Mouse (Mus musculus): ENCODE data around the gene Gm26566. TPM values are rescaled to one million over a fixed set of nuclear protein-coding genes. Genes with fewer than 3 reads are reported as not detected.
"Not testable (repeated sequence)": the region's sequence is repeated elsewhere in the genome, so short reads cannot be mapped to it uniquely, and the experiment has no call there.

Gm26566 gene
- polyA plus RNA-seq, 1 experiment: 0.18 TPM

DNA sequence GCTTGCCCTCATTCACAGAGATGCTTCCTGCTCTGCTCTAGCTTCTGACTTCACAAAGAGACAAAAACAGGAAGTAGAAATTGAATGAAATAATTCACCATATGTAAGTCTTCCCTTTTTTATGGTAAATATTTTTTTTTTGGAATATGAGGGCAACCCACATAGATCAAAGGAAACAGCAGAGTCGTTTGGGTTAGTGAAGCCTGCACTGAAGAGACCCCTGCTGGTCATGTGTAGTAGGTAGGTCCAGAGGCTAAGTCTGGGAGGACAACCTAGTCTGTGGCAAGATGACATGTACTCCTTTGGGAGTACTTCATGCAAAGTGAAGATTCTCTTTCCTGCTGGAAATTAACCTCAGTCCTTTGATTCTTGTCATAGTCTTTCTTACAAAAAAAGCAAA is 5.7 kb downstream of the Gm26566 start:
- Histone ChIP-seq H3K4me1 (ENCODE audit: control insufficient read depth, insufficient read depth, insufficient read length) (peaks cover 2% of the 10 kb centered on the region; the same call in 1 of the 2 replicates), H3K36me3 (ENCODE audit: control insufficient read depth, insufficient read depth, low read length) (no peaks in the 10 kb centered on the region), H3K27me3 (ENCODE audit: control insufficient read depth, insufficient read depth, low read length) (no peaks in the 10 kb centered on the region), H3K27ac (ENCODE audit: insufficient read depth, low read length) (no peak overlapping the region), H3K4me3 (ENCODE audit: extremely low read depth, insufficient read depth, insufficient read length) (no peak overlapping the region)
- TF ChIP-seq POLR2A (IDR thresholded peaks at IDR 0.05; ENCODE audit: low read depth, low read length) (no peak), CTCF (IDR thresholded peaks at IDR 0.05; ENCODE audit: extremely low read depth, insufficient read depth, insufficient read length, insufficient replicate concordance) (peak; percentile 56; the same call in 1 of the 2 replicates)
- WGBS: 0% methylated on average over 1 of the region's 1 CpGs
- DNase-seq (ENCODE audit: low read depth in 1 of 2, low spot score in 2 of 2): peak; percentile 32 to 43

DNA sequence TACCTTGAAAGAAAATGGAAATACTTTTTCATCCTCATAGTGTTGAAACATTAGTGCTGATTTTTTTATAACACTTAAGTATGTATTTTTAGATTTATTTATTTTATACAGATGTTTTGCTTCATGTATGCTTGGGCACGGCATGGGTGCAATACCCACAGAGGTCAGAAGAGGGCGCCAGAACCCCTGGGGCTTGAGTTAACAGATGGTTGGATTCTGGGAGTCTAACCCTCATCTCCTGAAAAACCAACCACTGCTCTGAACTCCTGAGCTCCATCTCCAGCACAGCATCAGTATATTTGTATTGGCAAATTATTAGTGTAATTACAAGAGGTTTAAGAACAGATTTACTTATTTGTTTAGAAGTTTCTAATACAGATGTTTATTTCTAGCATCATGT is 16.9 kb downstream of the Gm26566 start:
- peak; percentile 40 to 62 for DNase-seq (ENCODE audit: low read depth in 1 of 2, low spot score in 2 of 2)
- no peak overlapping the region for H3K4me3 ChIP-seq (ENCODE audit: extremely low read depth, insufficient read depth, insufficient read length)

DNA sequence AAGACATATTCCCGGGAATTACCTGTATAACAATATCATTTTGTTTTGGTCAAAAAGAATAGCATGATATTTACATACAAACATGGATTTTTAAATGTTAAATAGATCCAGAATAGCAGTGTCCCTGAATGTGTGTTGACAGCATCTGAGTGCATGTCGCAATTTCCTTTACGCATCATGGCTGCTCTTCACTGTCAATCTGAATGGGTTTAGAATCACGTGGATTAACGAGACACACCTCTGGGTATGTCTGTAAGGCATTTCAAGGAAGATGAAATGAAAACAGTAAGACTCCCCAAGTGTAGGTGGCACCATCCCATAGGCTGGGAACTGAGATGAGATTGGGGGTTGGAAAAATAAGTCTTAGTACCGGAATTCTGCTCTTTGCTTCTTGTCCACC is 17.4 kb downstream of the Gm26566 start:
- H3K36me3 ChIP-seq (ENCODE audit: control insufficient read depth, insufficient read depth, low read length): no peaks in the 10 kb centered on the region
- TF ChIP-seq POLR2A (IDR thresholded peaks at IDR 0.05; ENCODE audit: low read depth, low read length) (no peak), CTCF (IDR thresholded peaks at IDR 0.05; ENCODE audit: extremely low read depth, insufficient read depth, insufficient read length, insufficient replicate concordance) (no peak)
- no peak overlapping the region for H3K4me3 ChIP-seq (ENCODE audit: extremely low read depth, insufficient read depth, insufficient read length)
- no peak overlapping the region for H3K27ac ChIP-seq (ENCODE audit: insufficient read depth, low read length)
- DNase-seq (ENCODE audit: low read depth in 1 of 2, low spot score in 2 of 2): no peak
- WGBS: 73% methylated on average over 6 of the region's 6 CpGs
- H3K27me3 ChIP-seq (ENCODE audit: control insufficient read depth, insufficient read depth, low read length): no peaks in the 10 kb centered on the region
- H3K4me1 ChIP-seq (ENCODE audit: control insufficient read depth, insufficient read depth, insufficient read length): no peaks in the 10 kb centered on the region; the same call in 1 of the 2 replicates

More for the DNA sequence above, 16.9 kb downstream of the Gm26566 start:
- 1% methylated on average over 2 of the region's 2 CpGs for WGBS
- no peaks in the 10 kb centered on the region; the same call in 1 of the 2 replicates for H3K4me1 ChIP-seq (ENCODE audit: control insufficient read depth, insufficient read depth, insufficient read length)
- H3K36me3 ChIP-seq (ENCODE audit: control insufficient read depth, insufficient read depth, low read length): no peaks in the 10 kb centered on the region
- TF ChIP-seq POLR2A (IDR thresholded peaks at IDR 0.05; ENCODE audit: low read depth, low read length) (no peak), CTCF (IDR thresholded peaks at IDR 0.05; ENCODE audit: extremely low read depth, insufficient read depth, insufficient read length, insufficient replicate concordance) (peak; percentile 81; the same call in 1 of the 2 replicates)
- no peak overlapping the region for H3K27ac ChIP-seq (ENCODE audit: insufficient read depth, low read length)
- no peaks in the 10 kb centered on the region for H3K27me3 ChIP-seq (ENCODE audit: control insufficient read depth, insufficient read depth, low read length)

DNA sequence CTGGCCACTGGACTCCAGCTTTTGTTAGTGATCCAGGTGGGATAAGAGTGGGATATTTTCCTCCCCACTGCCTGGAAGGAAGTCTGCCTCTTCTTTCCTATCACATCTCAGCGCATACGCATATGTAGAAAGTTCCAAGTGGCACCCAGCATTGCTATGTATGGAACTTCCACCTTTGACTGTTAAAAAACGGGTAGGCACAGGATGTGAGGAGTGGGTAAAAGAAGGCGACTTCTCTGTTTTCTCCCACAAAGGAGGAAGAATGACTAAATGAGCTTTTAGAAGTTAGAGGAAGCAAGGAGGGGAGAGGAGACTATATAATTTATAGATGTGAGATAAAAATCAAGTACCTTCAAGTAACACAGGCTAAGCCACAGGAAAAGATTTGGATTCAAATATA is 19.8 kb downstream of the Gm26566 start:
- 30% methylated on average over 4 of the region's 4 CpGs for WGBS

DNA sequence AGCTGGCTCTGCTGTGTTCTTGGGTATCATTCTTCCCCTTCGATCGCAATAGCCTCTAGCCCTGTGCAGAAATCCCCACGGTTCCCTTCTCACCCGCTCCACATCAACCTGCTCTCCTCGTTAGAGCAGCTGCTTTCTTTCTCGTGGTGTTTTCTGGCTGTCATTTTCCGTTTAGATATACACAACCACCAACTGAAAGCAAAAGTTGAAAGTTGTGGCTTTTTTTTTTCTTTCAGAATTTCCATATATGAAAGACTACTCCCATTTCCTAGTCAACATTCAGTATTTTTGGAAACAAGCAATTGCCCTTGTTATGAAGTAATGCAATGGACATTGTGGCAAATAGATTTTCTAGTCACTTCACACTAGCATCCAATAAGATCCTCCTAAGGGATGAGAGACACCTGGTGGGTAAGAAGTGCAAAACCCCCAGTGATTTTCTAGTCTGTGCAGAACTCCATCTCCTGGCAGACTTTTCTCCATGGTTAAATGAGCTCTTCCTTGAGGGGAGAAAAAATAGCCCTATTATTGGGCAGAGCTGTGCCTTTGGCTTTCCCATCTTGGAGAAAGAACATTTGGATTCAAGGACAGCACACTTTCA is 21.3 kb downstream of the Gm26566 start:
- no peak overlapping the region for H3K27ac ChIP-seq (ENCODE audit: insufficient read depth, low read length)
- no peaks in the 10 kb centered on the region for H3K36me3 ChIP-seq (ENCODE audit: control insufficient read depth, insufficient read depth, low read length)

More for the DNA sequence above, 19.8 kb downstream of the Gm26566 start:
- no peak for DNase-seq (ENCODE audit: low read depth in 1 of 2, low spot score in 2 of 2)
- Histone ChIP-seq H3K36me3 (ENCODE audit: control insufficient read depth, insufficient read depth, low read length) (no peaks in the 10 kb centered on the region), H3K4me3 (ENCODE audit: extremely low read depth, insufficient read depth, insufficient read length) (no peak overlapping the region), H3K27me3 (ENCODE audit: control insufficient read depth, insufficient read depth, low read length) (no peaks in the 10 kb centered on the region), H3K27ac (ENCODE audit: insufficient read depth, low read length) (no peak overlapping the region), H3K4me1 (ENCODE audit: control insufficient read depth, insufficient read depth, insufficient read length) (no peaks in the 10 kb centered on the region; the same call in 1 of the 2 replicates)
- TF ChIP-seq POLR2A (IDR thresholded peaks at IDR 0.05; ENCODE audit: low read depth, low read length) (no peak), CTCF (IDR thresholded peaks at IDR 0.05; ENCODE audit: extremely low read depth, insufficient read depth, insufficient read length, insufficient replicate concordance) (no peak)

DNA sequence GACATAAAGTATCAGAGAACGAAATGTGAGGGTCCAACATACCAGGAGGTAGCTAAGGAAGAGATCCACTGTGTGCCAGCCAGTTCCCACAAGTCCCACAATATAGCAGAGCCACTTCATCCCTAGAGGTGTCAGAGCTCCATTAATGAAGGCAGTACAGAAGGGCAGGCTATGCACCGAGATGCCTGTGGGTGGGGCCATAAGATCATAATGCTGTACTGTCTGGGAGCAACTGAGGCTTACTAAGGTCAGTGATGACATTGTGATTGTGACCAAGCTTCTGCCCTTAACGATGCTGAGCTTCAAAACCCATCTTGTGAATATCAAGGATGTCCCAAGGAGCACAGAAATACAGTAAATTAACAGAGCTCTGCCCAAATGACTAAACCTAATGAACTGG is 22.6 kb downstream of the Gm26566 start:
- DNase-seq (ENCODE audit: low read depth in 1 of 2, low spot score in 2 of 2): no peak

More for the DNA sequence above, 21.3 kb downstream of the Gm26566 start:
- H3K4me1 ChIP-seq (ENCODE audit: control insufficient read depth, insufficient read depth, insufficient read length): no peaks in the 10 kb centered on the region; the same call in 1 of the 2 replicates
- no peaks in the 10 kb centered on the region for H3K27me3 ChIP-seq (ENCODE audit: control insufficient read depth, insufficient read depth, low read length)
- TF ChIP-seq CTCF (IDR thresholded peaks at IDR 0.05; ENCODE audit: extremely low read depth, insufficient read depth, insufficient read length, insufficient replicate concordance): no peak
- TF ChIP-seq POLR2A (IDR thresholded peaks at IDR 0.05; ENCODE audit: low read depth, low read length): no peak
- no peak for DNase-seq (ENCODE audit: low read depth in 1 of 2, low spot score in 2 of 2)
- no peak overlapping the region for H3K4me3 ChIP-seq (ENCODE audit: extremely low read depth, insufficient read depth, insufficient read length)
- WGBS: 18% methylated on average over 7 of the region's 7 CpGs

DNA sequence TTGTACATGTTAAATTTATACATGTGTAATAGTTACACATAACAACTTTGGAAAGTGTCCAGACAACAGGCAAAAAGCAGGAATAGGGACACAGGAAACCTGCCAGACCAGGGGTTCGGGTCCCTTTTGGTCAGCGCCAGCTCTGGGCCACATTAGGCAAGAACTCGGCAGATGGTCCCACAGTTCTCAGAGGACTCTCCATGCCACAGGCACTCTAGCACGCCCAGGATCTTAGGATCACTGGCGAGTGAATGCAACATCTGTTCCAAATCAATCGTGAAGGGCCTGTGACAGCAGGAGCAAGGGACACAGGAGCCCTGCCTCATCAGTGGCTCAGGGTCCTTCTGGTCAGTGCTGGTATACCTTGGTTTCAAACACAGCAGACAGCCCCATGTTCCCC is 28.3 kb downstream of the Gm26566 start:
- Histone ChIP-seq H3K4me3 (ENCODE audit: extremely low read depth, insufficient read depth, insufficient read length) (no peak overlapping the region), H3K36me3 (ENCODE audit: control insufficient read depth, insufficient read depth, low read length) (no peaks in the 10 kb centered on the region), H3K27ac (ENCODE audit: insufficient read depth, low read length) (no peak overlapping the region), H3K4me1 (ENCODE audit: control insufficient read depth, insufficient read depth, insufficient read length) (no peaks in the 10 kb centered on the region), H3K27me3 (ENCODE audit: control insufficient read depth, insufficient read depth, low read length) (no peaks in the 10 kb centered on the region)
- 89% methylated on average over 6 of the region's 6 CpGs for WGBS
- TF ChIP-seq CTCF (IDR thresholded peaks at IDR 0.05; ENCODE audit: extremely low read depth, insufficient read depth, insufficient read length, insufficient replicate concordance) (no peak), POLR2A (IDR thresholded peaks at IDR 0.05; ENCODE audit: low read depth, low read length) (no peak)
- no peak for DNase-seq (ENCODE audit: low read depth in 1 of 2, low spot score in 2 of 2)

More for the DNA sequence above, 22.6 kb downstream of the Gm26566 start:
- no peak overlapping the region for H3K4me3 ChIP-seq (ENCODE audit: extremely low read depth, insufficient read depth, insufficient read length)
- H3K27me3 ChIP-seq (ENCODE audit: control insufficient read depth, insufficient read depth, low read length): no peaks in the 10 kb centered on the region
- H3K27ac ChIP-seq (ENCODE audit: insufficient read depth, low read length): no peak overlapping the region
- no peaks in the 10 kb centered on the region for H3K36me3 ChIP-seq (ENCODE audit: control insufficient read depth, insufficient read depth, low read length)
- H3K4me1 ChIP-seq (ENCODE audit: control insufficient read depth, insufficient read depth, insufficient read length): no peaks in the 10 kb centered on the region; the same call in 1 of the 2 replicates
- 85% methylated on average over 3 of the region's 3 CpGs for WGBS
- no peak for TF ChIP-seq CTCF (IDR thresholded peaks at IDR 0.05; ENCODE audit: extremely low read depth, insufficient read depth, insufficient read length, insufficient replicate concordance)
- no peak for TF ChIP-seq POLR2A (IDR thresholded peaks at IDR 0.05; ENCODE audit: low read depth, low read length)

DNA sequence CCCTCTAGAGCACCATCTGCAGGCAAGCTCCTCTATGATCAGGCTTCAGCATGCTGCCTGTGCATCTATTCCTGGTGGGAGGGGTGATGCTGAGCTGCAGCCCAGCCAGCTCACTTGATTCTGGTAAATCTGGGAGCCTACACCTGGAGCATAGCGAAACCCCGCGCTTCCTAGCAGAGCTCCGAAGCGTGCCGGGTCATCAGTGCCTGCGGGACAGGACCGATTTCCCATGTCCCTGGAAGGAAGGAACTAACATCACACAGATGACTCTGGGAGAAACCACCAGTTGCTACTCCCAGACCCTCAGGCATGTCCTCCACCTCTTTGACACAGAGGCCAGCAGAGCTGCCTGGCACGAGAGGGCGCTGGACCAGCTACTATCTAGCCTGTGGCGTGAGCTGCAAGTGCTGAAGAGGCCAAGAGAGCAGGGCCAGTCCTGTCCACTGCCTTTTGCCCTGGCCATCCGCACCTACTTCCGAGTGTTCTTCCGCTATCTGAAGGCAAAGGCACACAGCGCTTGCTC is 33.3 kb downstream of the Gm26566 start, which contains the start of gene Gm13271:
TSS of gene Gm13271 (plus strand) at position 51 of the 523 bp plus-strand sequence.
- H3K27me3 ChIP-seq (ENCODE audit: control insufficient read depth, insufficient read depth, low read length); H3K36me3 ChIP-seq (ENCODE audit: control insufficient read depth, insufficient read depth, low read length); H3K4me1 ChIP-seq (ENCODE audit: control insufficient read depth, insufficient read depth, insufficient read length); H3K27ac ChIP-seq (ENCODE audit: insufficient read depth, low read length); H3K4me3 ChIP-seq (ENCODE audit: extremely low read depth, insufficient read depth, insufficient read length): not testable (repeated sequence)
- WGBS: 94% methylated on average over 15 of the region's 15 CpGs
- peak in 1 of 2 experiments; percentile 70 for DNase-seq (ENCODE audit: low read depth in 1 of 2, low spot score in 2 of 2)

DNA sequence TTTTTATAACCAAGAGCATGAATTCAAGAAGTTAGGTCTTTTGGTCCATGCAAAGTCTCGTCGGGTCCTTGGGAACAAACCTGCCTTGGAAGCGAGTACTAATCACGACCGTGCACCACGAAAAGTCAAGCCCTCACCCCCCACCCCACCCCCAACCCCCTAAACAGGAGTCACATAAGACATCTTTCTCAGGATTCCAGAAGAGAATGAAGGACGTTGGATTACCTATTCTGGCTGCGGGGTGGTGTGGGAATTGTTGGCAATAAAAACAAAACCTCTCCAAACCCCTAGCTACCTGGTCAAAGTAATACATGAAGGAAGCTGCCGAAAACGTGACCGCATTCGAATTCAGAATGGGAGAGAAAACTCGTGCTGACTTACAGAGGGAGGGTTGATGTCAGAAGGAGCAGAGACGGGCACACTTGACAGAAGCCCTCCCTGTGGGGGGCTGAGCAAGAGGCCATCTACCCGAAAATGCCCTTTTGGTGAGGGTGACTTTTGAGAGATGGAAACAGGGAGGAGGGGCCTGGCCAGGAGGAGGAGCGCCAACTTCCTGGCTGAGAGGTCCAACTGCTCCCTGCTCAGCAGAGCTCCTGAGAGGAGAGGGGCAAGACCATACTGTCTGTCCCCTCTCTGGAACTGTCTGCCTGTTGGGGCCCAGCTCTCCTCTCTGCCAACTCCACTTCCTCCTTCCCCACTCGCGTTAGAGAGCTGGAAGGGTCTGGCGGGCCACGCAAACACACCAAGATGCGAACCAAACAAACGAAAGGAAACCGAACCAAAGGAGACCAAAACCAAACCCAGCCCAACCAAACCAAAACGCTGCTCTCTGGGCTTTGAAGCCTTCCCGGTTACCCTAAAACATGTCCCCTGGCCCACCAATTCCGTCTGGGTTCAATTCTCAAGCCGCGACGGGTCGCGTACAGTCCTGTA is 35.2 kb downstream of the Gm26566 start:
- Histone ChIP-seq H3K4me3 (ENCODE audit: extremely low read depth, insufficient read depth, insufficient read length) (peak overlapping the region; percentile 83), H3K27ac (ENCODE audit: insufficient read depth, low read length) (peak overlapping the region; percentile 97)
- DNase-seq (ENCODE audit: low read depth in 1 of 2, low spot score in 2 of 2): peak in 1 of 2 experiments; percentile 32
- not testable (repeated sequence) for H3K4me1 ChIP-seq (ENCODE audit: control insufficient read depth, insufficient read depth, insufficient read length); H3K27me3 ChIP-seq (ENCODE audit: control insufficient read depth, insufficient read depth, low read length); H3K36me3 ChIP-seq (ENCODE audit: control insufficient read depth, insufficient read depth, low read length)
- WGBS: 7% methylated on average over 29 of the region's 31 CpGs

Data from spleen, adult 2 months (tissue).